ENCODE assay signal across 23 mouse cellular contexts in genomic region chr4:102866531-102866930, GRCm38 (mm10).
DNase-seq lines count a peak whose midpoint lies in the region; ATAC-seq and TF ChIP-seq lines count a peak whose summit lies in the region.
"Had no signal": no experiment of that assay in that cellular context is flagged by ENCODE, and none has a peak within 500 bp of the region (broad histone marks: within the 10 kb centered on the region; RNA-seq: fewer than 3 reads in every experiment).

No protein-coding gene starts in this region.

- ATAC-seq in liver, postnatal 0 days = peak; percentile 60; the same call in 1 of the 2 replicates
- no peak for ATAC-seq in liver, embryonic 11.5 days (replicated peaks; ENCODE audit: low FRiP score)
- ATAC-seq in granulocyte monocyte progenitor cell, adult 5-6 weeks (replicated peaks; ENCODE audit: poor library complexity, severe bottlenecking) = peak; percentile 85
- ATAC-seq in megakaryocyte, adult 5-6 weeks (ENCODE audit: poor library complexity, severe bottlenecking) = 0 out of 2 replicates have a peak, but pooled peaks have one; percentile 27
- peak; percentile 76 for ATAC-seq in megakaryocyte progenitor cell, adult 5-6 weeks (replicated peaks; ENCODE audit: poor library complexity)
- ATAC-seq in forebrain, embryonic 12.5 days (ENCODE audit: low FRiP score) = no peak
- ATAC-seq in erythroid progenitor cell, adult 5-6 weeks (replicated peaks; ENCODE audit: low FRiP score, poor library complexity, severe bottlenecking) = no peak
- ATAC-seq: activated CD4-positive, CD25-positive, alpha-beta regulatory T cell, adult 4 months; CD4-positive, CD25-positive, alpha-beta regulatory T cell, adult 4 months; Patski had no signal

- no peak overlapping the region for H3K27ac ChIP-seq in liver, postnatal 0 days (ENCODE audit: low read depth)
- no peak overlapping the region for H3K27ac ChIP-seq in liver, embryonic 11.5 days (ENCODE audit: low read depth, low read length)
- H3K27ac ChIP-seq in forebrain, embryonic 12.5 days = no peak overlapping the region

- no peak for TF ChIP-seq CTCF in liver, postnatal 0 days (IDR thresholded peaks at IDR 0.05; ENCODE audit: low read depth)

- no peak overlapping the region for H3K9ac ChIP-seq in liver, postnatal 0 days (replicated peaks)
- no peak overlapping the region for H3K9ac ChIP-seq in liver, embryonic 11.5 days (ENCODE audit: low read depth, low read length)
- no peak overlapping the region for H3K9ac ChIP-seq in forebrain, embryonic 12.5 days

- H3K9me3 ChIP-seq in liver, postnatal 0 days (ENCODE audit: low read length) = no peaks in the 10 kb centered on the region
- no peaks in the 10 kb centered on the region for H3K9me3 ChIP-seq in liver, embryonic 11.5 days (ENCODE audit: control insufficient read depth, low read length)
- no peaks in the 10 kb centered on the region for H3K9me3 ChIP-seq in forebrain, embryonic 12.5 days

- no peak for TF ChIP-seq EP300 in liver, postnatal 0 days (IDR thresholded peaks at IDR 0.05; ENCODE audit: low read depth)

- H3K4me2 ChIP-seq in liver, postnatal 0 days (ENCODE audit: low read depth, low read length) = no peak overlapping the region
- H3K4me2 ChIP-seq in liver, embryonic 11.5 days = no peak overlapping the region
- no peak overlapping the region for H3K4me2 ChIP-seq in forebrain, embryonic 12.5 days

- WGBS in liver, postnatal 0 days (ENCODE audit: insufficient replicate concordance) = 67% methylated on average over 3 of the region's 3 CpGs
- WGBS in liver, embryonic 11.5 days = 77% methylated on average over 3 of the region's 3 CpGs
- 94% methylated on average over 3 of the region's 3 CpGs for WGBS in forebrain, embryonic 12.5 days

- H3K4me1 ChIP-seq in liver, postnatal 0 days (ENCODE audit: insufficient read depth) = no peaks in the 10 kb centered on the region; the same call in 1 of the 2 replicates
- no peaks in the 10 kb centered on the region for H3K4me1 ChIP-seq in liver, embryonic 11.5 days (replicated peaks; ENCODE audit: control insufficient read depth, insufficient read depth, low read length)
- H3K4me1 ChIP-seq in forebrain, embryonic 12.5 days = no peaks in the 10 kb centered on the region

- no peak overlapping the region for H3K4me3 ChIP-seq in liver, postnatal 0 days (ENCODE audit: low read depth, low read length)
- no peak overlapping the region for H3K4me3 ChIP-seq in liver, embryonic 11.5 days (ENCODE audit: low read depth, low read length)
- H3K4me3 ChIP-seq in forebrain, embryonic 12.5 days (replicated peaks) = no peak overlapping the region

- no peaks in the 10 kb centered on the region for H3K27me3 ChIP-seq in liver, postnatal 0 days (ENCODE audit: insufficient read depth, low read length)
- H3K27me3 ChIP-seq in liver, embryonic 11.5 days (replicated peaks; ENCODE audit: control insufficient read depth, insufficient read depth, low read length) = no peaks in the 10 kb centered on the region
- no peaks in the 10 kb centered on the region for H3K27me3 ChIP-seq in forebrain, embryonic 12.5 days
- H3K27me3 ChIP-seq: CH12.LX, Patski had no signal

- no peak for DNase-seq in liver, postnatal 0 days
- no peak for DNase-seq in liver, embryonic 11.5 days (ENCODE audit: low spot score)
- no peak for DNase-seq in Muller cell, postnatal 12 days (ENCODE audit: inconsistent ontology term)
- DNase-seq: adrenal gland, adult 2 months; adrenal gland, adult 8-10 months; adrenal gland, postnatal 10 days; adrenal gland, postnatal 14 days; adrenal gland, postnatal 25 days; adrenal gland, postnatal 36 days; B cell, adult 2 months; cerebellum, adult 11 months; cerebellum, adult 11-12 months; cerebellum, adult 18-20 months had no signal

- H3K36me3 ChIP-seq in liver, postnatal 0 days (replicated peaks; ENCODE audit: insufficient read depth, low read length) = no peaks in the 10 kb centered on the region
- no peaks in the 10 kb centered on the region for H3K36me3 ChIP-seq in liver, embryonic 11.5 days (ENCODE audit: control insufficient read depth, insufficient read depth, low read length)
- no peaks in the 10 kb centered on the region; the same call in 1 of the 2 replicates for H3K36me3 ChIP-seq in forebrain, embryonic 12.5 days (replicated peaks)
- H3K36me3 ChIP-seq: G1E had no signal

Comparison
In these comparisons a context has a peak if more than half of its experiments do, and no peak if none do; other contexts are left out.
1. ATAC-seq: peak in liver, postnatal 0 days (single experiment), granulocyte monocyte progenitor cell, adult 5-6 weeks (single experiment), megakaryocyte, adult 5-6 weeks (single experiment) and megakaryocyte progenitor cell, adult 5-6 weeks (single experiment); none in liver, embryonic 11.5 days (single experiment), forebrain, embryonic 12.5 days (single experiment) and erythroid progenitor cell, adult 5-6 weeks (single experiment).